Mouse (Mus musculus): ENCODE results near the gene Slc35a3. TPM values are rescaled to one million over a fixed set of nuclear protein-coding genes. Genes with fewer than 3 reads are reported as not detected.
"Not testable (repeated sequence)": the region's sequence is repeated elsewhere in the genome, so short reads cannot be mapped to it uniquely, and the experiment has no call there.

The Slc35a3 gene
- 10 to 100 TPM; 24.5 to 30.0 (median 28.0) TPM for total RNA-seq (2022)

DNA sequence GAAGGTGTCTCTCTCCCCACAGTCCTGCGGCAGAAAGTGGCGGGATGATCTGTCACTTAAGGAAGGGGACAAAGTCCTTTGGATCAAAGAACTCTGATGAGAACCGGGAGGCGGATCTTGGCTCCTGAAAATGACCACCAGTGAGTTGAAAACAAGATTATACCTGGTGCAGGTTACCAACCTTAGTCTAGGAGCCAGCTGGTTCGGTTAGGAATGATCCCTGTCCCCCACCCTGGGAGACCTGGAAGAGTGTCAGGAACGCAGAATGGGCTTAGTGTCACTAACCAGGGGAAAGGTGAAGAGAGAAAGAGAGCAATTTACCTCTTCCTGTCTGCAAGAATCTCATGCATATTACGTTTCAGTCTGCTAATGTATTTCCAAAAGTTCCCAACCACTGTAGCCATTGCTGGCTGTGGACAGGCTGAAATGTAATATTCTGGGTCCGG lies at the start of gene Slc35a3:
TSS of gene Slc35a3 (minus strand) at position 396 of the 446 bp plus-strand sequence.
- DNase-seq, result no peak

DNA sequence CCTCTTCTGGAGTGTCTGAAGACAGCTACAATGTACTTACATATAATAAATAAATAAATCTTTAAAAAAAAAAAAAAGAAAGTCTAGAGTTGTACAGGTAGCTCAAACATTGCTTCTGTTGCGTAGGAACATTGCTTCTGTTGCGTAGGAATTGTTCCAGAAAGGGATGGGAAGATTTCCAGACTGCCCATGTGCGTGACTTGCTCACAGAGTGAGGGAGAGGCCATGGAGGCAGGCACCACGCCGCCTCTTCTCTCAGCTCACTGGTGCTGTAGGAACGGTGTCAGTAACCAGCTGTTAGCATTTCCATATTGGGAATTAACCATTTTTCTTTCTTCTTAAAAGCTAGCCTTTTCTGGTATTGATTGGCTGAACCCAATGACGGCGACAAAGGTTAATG lies 40.2 kb upstream of the Slc35a3 start:
- no peak for DNase-seq

DNA sequence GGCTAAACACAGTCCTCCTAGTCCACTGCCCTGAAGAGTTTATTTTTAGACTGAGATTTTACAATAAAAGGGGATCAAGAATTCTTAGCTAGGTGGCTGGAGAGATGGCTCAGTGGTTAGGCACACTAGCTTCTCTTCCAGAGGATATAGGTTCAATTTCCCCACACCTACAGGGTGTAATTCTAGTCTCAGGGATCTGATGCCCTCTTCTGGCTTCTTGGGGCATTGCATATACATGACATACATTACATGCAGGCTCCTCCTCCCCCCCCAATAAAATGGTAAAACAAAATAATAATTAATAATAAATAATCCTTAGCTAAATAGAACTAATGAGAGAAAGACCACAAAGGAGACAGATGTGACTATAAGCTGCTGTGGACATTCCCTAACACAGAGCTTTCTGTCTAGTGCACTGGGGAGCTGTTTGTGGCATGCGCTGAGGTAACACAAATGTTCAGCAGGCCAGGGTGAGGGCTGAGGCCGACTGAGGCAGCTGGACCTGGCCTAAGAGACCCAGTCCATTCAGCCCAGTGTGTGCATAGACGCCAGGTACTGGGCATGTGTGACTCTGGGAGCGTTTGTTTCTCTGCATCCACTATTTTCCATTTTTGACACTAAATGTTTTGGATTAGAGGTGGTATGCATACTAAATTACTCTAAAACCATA lies 38.7 kb upstream of the Slc35a3 start:
- DNase-seq, result no peak

DNA sequence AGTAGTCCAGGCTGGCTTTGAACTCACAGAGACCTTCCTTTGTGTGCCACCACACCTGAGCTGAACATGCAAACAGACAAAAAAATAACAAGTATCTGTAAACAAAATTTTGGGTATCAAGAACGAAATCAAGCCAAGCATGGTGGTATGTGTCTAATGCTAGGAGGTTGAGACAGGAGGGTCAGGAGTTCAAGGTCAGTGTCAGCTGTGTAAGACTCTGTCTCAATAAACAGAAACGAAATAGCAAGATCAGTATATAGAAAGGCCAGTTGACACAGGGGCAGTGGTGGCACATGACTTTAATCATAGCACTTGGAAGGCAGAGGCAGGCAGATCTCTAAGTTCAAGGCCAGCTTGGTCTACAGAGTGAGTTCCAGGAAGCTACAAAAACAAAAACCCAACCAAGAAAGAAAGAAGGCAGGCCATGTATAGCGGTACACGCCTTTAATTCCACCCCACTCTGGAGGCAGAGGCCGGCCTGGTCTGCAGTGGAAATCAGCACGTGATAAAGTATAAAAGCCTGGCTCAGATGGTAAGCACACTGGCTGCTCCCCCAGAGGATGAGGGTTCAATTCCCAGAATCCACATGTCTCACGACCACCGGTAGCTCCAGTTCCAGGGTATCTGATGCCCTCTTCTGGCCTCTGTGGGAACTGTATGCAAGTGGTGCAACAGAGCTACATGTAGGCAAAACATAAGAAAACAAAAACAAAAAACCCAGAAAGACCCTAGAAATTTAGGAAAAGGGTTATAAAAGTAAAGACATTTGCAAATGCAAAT lies 36.0 kb upstream of the Slc35a3 start:
- DNase-seq, result no peak

DNA sequence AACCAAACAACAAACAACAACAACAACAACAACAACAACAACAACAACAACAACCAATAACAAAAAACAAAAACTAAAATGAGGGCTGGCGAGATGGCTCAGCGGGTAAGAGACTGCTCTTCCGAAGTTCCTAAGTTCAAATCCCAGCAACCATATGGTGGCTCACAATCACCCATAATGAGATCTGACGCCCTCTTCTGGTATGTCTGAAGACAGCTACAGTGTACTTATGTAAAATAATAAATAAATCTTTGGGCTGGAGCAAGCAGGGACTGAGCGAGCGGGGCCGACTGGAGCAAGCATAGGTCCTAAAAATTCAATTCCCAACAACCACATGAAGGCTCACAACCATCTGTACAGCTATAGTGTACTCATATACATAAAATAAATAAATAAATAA lies 35.0 kb upstream of the Slc35a3 start:
- DNase-seq, result not testable (repeated sequence)

DNA sequence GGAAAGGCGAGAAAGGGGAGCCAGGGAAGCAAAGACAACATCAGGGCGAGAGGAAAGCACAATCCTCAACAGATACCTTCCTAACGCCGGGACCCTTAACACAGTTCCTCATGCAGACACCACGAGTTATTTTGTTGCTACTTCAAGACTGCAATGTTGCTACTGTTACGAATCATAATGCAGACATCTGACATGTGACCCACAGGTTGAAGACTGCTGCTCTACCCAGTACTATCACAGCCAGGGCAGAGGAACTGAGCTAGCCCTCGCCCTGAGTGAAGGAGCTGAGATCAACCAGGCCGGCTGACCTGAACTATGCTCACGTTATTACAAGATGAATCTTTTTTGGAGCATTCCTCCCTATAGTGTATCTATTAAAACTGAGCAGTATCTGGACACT lies 28.3 kb upstream of the Slc35a3 start:
- no peak for DNase-seq

DNA sequence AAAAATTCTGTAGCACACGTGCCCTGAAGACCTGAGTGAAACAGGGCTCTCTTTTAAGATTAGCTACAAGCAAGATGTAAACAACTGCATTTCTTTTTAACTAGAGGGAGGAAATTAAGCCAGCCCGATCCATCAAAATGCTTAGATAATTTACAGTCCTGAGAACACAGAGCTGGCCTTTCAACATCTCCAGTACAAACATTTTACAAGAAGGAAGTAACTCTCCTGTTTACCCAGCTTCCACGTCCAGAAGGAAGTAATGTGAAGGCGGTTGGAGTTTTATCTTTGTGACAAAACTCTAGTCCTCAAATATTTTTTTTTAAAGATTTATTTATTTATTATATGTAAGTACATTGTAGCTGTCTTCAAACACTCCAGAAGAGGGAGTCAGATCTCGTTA lies 27.5 kb upstream of the Slc35a3 start:
- no peak for DNase-seq

DNA sequence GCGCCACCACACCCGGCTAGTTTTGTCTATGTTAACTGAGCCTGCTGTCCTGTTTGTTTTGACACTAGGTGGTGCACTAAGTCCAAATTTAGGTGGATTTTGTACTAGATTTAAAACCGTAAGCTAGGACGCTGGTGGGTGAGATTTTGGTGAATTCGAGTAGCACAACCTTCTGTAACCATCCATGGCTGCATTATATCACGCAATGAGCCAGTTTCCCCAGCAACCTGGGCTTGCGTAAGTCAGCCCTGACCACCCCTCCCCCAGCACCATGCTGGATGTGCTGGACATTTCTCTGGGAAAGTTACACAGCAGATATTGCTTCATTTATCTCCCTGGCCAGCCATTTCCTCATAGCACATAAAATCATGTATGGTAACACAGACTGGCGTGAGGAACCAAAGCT lies 24.7 kb upstream of the Slc35a3 start:
- peak; percentile 42 for DNase-seq

DNA sequence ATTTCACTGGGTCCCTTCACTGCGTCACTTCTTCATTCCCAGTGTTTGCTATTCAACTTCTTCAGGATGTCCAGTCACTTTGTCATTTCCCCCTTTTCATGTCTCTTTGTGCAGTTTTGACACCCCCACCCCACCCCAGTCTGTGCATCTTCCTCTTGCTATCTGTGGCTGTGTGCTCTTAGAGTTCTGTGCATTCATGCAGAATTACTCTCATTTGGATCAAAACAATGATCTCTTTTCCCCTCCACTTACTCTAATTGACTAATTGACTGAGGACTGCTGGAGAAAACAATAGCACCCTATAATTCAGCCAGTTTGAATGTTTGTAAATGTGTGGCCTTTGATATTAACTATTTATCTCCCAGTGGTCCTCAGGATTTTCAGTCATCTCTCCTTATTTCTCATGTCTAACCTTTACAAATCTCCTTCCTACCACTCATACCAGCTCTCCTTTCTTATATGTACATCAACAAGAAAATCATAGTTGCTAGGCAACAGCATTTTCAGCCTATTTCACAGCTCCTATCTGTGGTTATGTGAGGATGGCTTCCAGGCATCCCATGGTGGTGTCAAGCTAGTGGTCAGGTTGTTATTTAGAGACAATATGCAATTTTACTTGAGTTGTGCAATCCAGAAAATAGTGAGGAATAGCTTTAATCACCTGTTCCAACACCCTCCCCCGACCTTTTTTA lies 17.0 kb upstream of the Slc35a3 start:
- DNase-seq, result no peak

DNA sequence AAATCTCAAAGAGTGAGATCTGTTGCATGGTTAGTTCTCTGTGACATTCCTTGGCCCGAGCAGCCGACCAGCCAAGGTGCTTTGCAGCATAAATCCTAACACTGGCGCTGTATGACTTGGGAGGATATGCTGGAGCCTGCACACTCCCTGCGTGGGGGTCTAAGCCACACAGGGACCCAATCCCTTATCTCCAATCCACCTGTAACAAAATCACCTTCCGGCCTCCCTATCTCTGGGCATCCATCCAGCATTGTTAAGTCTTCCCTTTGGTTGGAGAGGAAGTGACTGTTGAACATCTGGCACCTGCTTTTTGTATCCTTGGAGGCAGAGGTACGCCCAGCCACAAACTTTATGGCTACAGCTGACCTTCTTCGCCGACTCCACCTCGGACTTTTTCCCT lies 14.2 kb upstream of the Slc35a3 start:
- no peak for DNase-seq

DNA sequence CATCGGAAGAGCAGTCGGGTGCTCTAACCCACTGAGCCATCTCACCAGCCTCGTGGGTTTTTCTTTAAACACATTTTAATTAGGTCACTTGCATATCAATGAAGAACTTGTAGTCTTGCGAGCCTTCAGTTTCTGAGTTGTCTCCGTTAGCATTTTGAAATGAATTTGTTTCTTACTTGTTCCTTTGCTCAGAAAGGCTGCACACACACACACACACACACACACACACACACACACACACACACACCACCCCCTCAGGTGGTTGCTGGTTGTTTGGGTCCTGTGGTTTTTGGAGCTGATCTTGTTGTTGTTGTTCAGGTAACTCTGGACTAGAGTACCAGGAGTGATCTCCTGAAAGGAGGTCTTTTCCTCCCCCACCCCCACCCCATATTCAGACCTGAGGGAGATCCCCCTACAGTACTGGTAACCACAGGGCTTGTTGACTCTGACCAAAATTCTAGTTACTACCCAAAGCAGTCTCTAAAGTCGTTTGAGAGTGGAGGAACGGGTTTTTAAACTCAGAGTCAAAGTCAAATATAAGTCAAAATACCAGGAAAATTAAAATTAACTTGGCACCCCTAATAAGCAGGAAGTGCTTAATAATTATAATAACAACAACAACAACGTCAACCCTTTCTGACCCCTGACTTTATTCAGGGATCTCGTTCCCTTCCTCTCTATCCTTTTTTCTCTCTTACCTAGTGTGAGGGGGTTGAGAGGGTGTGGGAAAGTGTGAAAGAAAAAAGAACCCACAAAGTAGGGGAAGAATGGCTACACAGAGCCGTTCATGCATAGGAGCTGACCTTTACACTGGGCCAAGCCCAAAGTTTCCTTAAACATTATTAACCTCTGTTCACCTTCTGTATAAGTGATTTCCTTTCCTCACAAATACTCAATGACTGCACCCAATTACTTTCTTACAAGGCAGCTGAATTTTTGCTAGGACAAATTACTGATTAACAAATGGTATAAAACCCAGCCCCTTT lies 11.2 kb upstream of the Slc35a3 start:
- DNase-seq, result no peak

DNA sequence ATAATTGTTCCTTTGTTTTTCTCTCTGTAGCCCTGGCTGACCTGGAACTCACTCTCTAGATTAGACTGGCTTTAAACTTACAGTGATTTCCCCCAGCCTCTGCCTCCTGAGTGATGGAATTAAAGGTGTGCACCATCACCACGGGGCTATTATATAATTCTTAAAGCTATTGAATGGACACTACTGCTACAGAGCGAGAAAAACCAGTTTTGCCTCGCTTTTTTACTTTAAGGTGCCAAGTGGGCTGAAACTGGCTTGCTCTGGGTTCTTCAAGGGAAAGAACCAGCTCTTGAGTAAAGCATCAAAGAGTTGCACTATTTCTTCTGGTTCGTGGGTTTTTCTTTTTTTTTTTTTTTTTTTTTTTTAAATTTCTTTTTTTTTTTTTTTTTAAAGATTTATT lies 10.3 kb upstream of the Slc35a3 start:
- DNase-seq, result no peak

DNA sequence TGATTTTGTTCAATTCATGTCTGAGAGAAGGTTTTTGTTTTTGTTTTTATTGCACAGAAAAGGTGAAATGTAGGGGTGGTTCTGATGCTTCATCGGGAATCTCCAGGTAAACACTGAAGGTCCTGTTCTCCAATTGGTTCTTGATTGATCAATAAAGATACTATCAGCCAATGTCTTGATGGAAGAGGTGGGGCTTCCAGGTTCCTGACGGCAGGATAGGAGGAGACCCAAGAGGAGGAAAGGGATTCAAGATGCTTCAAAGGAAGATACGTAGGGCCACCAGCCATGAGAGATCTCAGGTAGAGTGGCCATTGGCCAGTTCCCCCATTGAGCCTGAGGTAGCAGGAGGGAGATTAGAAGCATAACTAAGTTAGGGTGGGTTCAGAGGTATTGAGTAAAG lies 6.3 kb upstream of the Slc35a3 start:
- DNase-seq, result no peak

DNA sequence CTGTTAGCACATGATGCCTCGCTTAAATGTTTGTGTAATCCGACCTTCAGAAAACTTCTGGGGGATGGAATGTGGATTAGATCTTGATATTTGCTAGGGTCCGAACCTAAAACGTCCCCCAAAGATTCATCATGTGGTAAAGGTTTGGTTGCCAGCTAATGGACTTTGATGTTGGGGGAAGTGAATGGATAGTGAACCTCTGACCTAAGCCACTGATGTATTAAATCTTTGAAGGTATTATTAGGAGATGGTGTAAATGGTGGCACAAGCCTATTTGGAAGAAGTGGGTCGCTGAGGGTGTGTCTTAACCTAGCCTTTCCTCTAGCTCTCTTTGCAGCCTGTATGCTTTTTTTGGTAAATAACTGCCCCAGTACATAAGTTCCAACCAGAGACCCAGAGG lies 400 bp upstream of the Slc35a3 start:
- DNase-seq, result no peak

DNA sequence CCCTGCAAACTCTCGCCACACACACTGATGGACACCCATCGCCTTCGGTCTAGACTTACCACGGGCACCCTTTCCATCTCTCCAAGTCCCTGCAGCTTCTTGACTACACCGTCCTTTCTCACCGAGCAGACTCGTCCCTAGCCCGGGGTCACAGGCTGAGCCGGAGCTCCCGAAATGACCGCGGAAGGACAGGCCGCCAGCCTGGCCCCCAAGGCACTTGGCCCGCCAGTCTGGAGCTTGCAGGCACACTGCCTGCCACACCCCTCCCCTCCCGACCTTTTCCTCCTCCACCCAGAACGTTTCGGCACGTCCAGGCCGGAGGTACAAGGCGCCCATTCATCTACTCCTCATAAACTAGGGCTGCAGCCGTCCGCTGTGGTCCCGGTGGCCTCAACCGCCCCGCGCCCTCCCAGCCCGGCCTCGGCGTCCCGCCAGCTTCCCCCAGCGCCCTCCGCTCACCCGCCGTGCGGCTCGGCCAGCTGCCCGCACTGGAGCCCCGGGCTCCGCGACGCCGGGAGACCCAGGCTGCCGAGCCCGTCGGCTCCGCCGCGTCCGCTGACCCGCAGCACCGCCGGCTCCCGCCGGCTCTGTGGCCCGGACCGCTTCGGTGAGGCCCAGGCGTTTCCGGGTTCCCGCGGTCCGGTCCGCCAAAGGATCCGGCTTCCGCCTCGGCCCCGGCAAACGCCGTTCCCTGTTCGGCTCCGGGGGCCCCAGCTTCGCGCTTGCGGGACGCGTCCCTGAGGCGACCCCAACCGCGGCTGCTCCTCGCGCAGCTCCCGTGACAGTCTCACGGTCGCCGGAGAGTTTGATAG lies 801 bp downstream of the Slc35a3 start:
- peak; percentile 57 for DNase-seq

DNA sequence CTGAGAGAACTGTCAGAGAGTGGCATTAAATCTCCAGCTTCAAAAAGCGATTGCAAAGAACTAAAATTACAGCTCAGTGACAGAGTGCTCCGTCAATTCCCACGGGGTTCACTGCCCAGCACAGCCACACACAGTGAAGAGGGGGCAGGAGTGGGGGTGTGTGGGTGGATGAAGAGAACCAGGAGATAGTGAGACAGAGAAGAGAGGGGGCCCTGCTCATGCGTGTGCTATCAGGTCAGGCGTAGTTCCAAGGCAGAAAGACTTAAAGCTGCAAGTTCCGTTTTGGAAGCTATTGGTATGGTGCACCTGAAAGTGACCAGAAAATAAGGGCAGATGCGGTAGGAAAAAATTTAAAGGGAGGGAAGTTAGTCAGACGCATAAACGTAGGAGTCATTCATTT lies 1.7 kb downstream of the Slc35a3 start:
- no peak for DNase-seq

DNA sequence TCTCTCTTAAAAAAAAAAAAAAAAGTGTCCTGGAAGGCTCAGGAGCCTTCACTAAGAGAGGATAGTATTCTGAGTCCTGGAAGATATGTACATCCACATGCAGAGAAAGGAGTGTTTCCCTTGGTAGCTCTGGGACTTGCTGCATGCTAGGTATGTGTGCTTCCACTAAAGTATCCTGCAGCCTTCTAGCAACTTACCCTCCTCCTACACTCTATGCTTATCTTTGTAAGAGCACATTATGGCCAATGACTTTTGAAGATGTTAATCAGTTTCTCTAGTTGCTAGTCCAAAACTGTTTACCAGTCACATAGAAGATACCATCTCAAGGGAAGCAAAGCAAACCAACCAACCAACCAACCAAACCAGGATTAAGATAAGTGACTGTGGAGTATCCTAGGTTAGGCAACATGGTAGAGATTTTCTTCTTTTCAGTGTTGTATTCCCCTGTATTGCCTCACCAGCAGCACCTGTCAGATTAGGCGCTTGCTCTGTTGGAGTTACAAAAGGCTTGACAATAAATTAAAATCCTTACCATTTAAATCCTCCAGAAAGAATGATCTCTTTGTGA lies 6.9 kb downstream of the Slc35a3 start:
- DNase-seq, result no peak

DNA sequence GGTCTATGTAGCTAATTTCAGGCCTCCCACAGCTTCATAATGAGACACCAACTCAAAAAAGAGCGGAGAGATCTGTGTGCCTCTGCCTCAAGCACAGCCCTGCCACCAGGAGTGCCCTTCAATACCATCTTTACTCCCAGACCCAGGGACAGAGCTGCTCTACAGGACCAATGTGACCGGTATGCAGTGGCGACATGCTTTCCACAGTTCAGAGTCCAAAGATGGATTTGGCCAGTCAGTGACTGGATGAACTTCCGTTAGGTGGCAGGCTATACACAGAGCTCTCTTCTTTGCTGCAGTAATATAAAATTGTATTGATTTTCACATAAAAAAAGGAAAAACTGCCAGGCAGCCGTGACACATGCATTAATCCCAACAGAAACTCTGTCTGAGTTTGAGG lies 8.8 kb downstream of the Slc35a3 start:
- DNase-seq, result no peak

DNA sequence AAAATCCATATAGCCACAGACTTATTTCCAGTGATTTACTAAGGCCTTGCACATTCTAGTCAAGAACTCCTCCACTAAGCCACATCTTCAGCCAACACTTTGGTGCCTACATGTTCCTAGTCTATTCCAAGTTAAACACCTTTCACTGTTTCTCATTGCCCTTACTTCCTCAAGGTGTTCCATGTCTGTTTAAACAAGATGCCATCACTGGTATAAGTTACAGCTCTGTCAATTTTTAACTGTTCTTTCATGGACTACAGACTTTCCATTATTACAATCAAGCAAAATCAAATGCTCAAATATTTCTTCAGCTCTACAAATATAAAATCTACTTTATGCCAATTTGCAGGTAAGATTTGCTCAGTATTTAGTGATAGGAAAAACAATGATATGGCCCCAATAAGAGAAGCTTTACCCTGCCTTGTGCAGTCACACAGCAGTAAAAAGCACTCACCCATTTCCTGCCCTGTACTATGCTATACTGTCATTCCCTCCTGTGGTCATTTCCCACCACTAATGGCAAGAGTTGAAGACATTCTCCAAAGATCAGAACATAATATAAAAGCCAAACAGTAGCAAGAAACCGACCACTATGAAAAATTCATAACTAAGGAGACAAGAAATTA lies 9.9 kb downstream of the Slc35a3 start:
- DNase-seq, result no peak

DNA sequence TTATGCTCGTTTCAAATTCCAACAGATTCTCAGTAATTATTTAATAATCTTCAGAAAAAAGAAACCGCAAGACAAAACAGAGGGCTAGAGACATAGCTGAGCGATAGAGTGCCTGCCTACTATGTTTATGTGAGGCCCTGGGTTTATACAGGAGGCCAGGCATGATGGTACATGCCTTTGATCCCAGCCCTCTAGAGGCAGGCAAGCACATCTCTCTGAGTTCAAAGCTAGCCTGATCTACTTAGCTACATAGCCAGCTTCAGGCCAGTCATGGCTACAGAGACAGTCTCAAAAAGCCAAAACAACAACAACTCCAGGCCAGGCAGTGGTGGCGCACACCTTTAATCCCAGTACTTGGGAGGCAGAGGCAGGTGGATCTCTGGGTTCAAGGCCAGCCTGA lies 11.0 kb downstream of the Slc35a3 start:
- DNase-seq, result no peak

DNA sequence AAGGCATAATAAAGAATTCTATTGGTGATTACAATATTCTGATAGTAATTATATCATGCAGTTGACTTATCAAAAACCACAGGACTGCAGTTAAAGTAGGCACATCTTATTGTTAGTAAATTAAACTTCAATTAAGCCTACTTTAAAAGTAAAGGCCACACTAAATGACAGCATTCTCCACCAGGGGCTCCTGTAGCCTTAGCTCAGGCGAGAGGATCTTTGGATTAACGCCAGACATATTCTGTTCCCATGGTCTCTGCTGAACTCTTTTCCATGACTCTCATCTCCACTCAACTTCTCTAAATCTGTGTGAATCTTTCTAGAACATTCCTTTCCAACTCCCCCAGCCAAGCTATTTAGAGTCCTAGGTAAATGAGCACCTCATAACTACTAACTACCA lies 13.8 kb downstream of the Slc35a3 start:
- no peak for DNase-seq
